Mouse (Mus musculus) intestine, postnatal 0 days (tissue): ENCODE measurements around the gene Kctd20. TPM values are rescaled to one million over a fixed set of nuclear protein-coding genes. Genes with fewer than 3 reads are reported as not detected.

Experiments
- ATAC-seq: fragments of 200-750 bp; cut with Nextera tagmentation; 2 replicates; pipeline ENCODE4 v1.8.0; 2017; ENCODE audit warnings: mild to moderate bottlenecking, moderate TSS enrichment, moderate library complexity
- H3K27ac ChIP-seq: fragments of 300-500 bp; sonication (generic); 2 replicates; pipeline ENCODE4 v1.5.1; 2014; ENCODE audit warnings: mild to moderate bottlenecking, low read depth, low read length, moderate library complexity
- H3K27me3 ChIP-seq: fragments of 300-500 bp; sonication (generic); replicated peaks from 2 replicates; pipeline ENCODE4 v1.6.1; 2014; ENCODE audit warnings: low read length, mixed read lengths; ENCODE audit not compliant: control insufficient read depth, insufficient read depth
- H3K36me3 ChIP-seq: fragments of 300-500 bp; sonication (generic); 2 replicates; pipeline ENCODE4 v1.6.1; 2014; ENCODE audit warnings: mild to moderate bottlenecking, moderate library complexity; ENCODE audit not compliant: control insufficient read depth, insufficient read depth
- H3K4me1 ChIP-seq: fragments of 300-500 bp; sonication (generic); replicated peaks from 2 replicates; pipeline ENCODE4 v1.6.1; 2014; ENCODE audit warnings: antibody characterized with exemption, low read length, mixed read lengths; ENCODE audit not compliant: control insufficient read depth, insufficient read depth
- H3K4me2 ChIP-seq: fragments of 300-500 bp; sonication (generic); replicated peaks from 2 replicates; pipeline ENCODE4 v1.6.1; 2014; ENCODE audit warnings: low read depth, mild to moderate bottlenecking, moderate library complexity
- H3K4me3 ChIP-seq: fragments of 300-500 bp; sonication (generic); 2 replicates; pipeline ENCODE4 v1.5.1; 2014; ENCODE audit warnings: low read depth, low read length
- H3K9ac ChIP-seq: fragments of 300-500 bp; sonication (generic); 2 replicates; pipeline ENCODE4 v1.6.1; 2014; ENCODE audit warnings: mild to moderate bottlenecking, low read depth, low read length
- H3K9me3 ChIP-seq: fragments of 300-500 bp; sonication (generic); 2 replicates; pipeline ENCODE4 v1.6.1; 2016; ENCODE audit warnings: mixed run types; ENCODE audit not compliant: control insufficient read depth
- CTCF ChIP-seq: sonication (generic); IDR thresholded peaks from 2 replicates; pipeline ENCODE4 v1.5.1; 2016; ENCODE audit warnings: low read depth, mild to moderate bottlenecking, control low read depth, antibody characterized with exemption, moderate library complexity
- WGBS: fragments of 180-500 bp; shearing (Covaris S2); extraction: QIAGEN DNeasy Blood & Tissue Kit; methylation state at CpG from one replicate; pipeline ENCODE4 v1.1.7; 2014; 5-methylcytosine and 5-hydroxymethylcytosine counted together
- polyA plus RNA-seq: library from polyadenylated mRNA; unstranded; fragments of >200 nt; fragmentation: Nextera tagmentation; extraction: Ambion mirVana; gene quantifications from 2 replicates; pipeline ENCODE4 v1.2.1, GENCODE M21; 2015

Gene Kctd20
- polyA plus RNA-seq, 1 experiment from 2014 or later, result 25.6 TPM

GRCm38 (mm10) chr17:28922096-28922495, 29.7 kb upstream of the Kctd20 start:
- Histone ChIP-seq H3K9ac (no peak overlapping the region), H3K27me3 (no peaks in the 10 kb centered on the region), H3K36me3 (no peaks in the 10 kb centered on the region), H3K4me3 (no peak overlapping the region), H3K4me2 (no peak overlapping the region), H3K27ac (no peak overlapping the region), H3K4me1 (peaks cover 6% of the 10 kb centered on the region; the same call in 1 of the 2 replicates), H3K9me3 (no peaks in the 10 kb centered on the region)
- WGBS, result 68% methylated on average over 6 of the region's 6 CpGs
- no peak for ATAC-seq
- no peak for TF ChIP-seq CTCF

GRCm38 (mm10) chr17:28924957-28925595, 26.7 kb upstream of the Kctd20 start:
- WGBS, result 82% methylated on average over 8 of the region's 8 CpGs
- Histone ChIP-seq H3K36me3 (no peaks in the 10 kb centered on the region), H3K9me3 (no peaks in the 10 kb centered on the region), H3K27ac (no peak overlapping the region), H3K27me3 (no peaks in the 10 kb centered on the region), H3K4me3 (no peak overlapping the region), H3K4me1 (peaks cover 6% of the 10 kb centered on the region; the same call in 1 of the 2 replicates), H3K9ac (no peak overlapping the region), H3K4me2 (no peak overlapping the region)
- TF ChIP-seq CTCF, result no peak
- ATAC-seq, result 0 out of 2 replicates have a peak, but pooled peaks have one; percentile 22

GRCm38 (mm10) chr17:28926380-28926779, 25.4 kb upstream of the Kctd20 start:
- no peaks in the 10 kb centered on the region for H3K36me3 ChIP-seq
- peaks cover 3% of the 10 kb centered on the region; the same call in 1 of the 2 replicates for H3K4me1 ChIP-seq
- H3K27me3 ChIP-seq, result no peaks in the 10 kb centered on the region
- no peak overlapping the region for H3K4me2 ChIP-seq
- no peak overlapping the region for H3K4me3 ChIP-seq
- ATAC-seq, result no peak
- no peaks in the 10 kb centered on the region for H3K9me3 ChIP-seq
- H3K27ac ChIP-seq, result no peak overlapping the region; the same call in 1 of the 2 replicates
- 25% methylated on average over 13 of the region's 13 CpGs for WGBS
- no peak overlapping the region for H3K9ac ChIP-seq
- TF ChIP-seq CTCF, result peak; percentile 95

- H3K36me3 ChIP-seq, result no peaks in the 10 kb centered on the region
- no peaks in the 10 kb centered on the region for H3K27me3 ChIP-seq
- ATAC-seq, result 0 out of 2 replicates have a peak, but pooled peaks have one; percentile 26
- peaks cover 3% of the 10 kb centered on the region; the same call in 1 of the 2 replicates for H3K4me1 ChIP-seq
- H3K27ac ChIP-seq, result no peak overlapping the region; the same call in 1 of the 2 replicates
- WGBS, result 43% methylated on average over 15 of the region's 15 CpGs
- H3K4me2 ChIP-seq, result no peak overlapping the region
- peak; percentile 88 for TF ChIP-seq CTCF
- no peak overlapping the region for H3K9ac ChIP-seq
- H3K9me3 ChIP-seq, result no peaks in the 10 kb centered on the region
- no peak overlapping the region for H3K4me3 ChIP-seq
These were observed 24.7 kb upstream of the Kctd20 start for GRCm38 (mm10) chr17:28926866-28927635.

GRCm38 (mm10) chr17:28928004-28928403, 23.7 kb upstream of the Kctd20 start:
- Histone ChIP-seq H3K27me3 (no peaks in the 10 kb centered on the region), H3K36me3 (no peaks in the 10 kb centered on the region), H3K4me2 (no peak overlapping the region), H3K27ac (no peak overlapping the region), H3K9me3 (no peaks in the 10 kb centered on the region), H3K9ac (no peak overlapping the region), H3K4me1 (no peaks in the 10 kb centered on the region; the same call in 1 of the 2 replicates), H3K4me3 (no peak overlapping the region)
- ATAC-seq, result no peak
- 65% methylated on average over 9 of the region's 9 CpGs for WGBS
- no peak for TF ChIP-seq CTCF

- 88% methylated on average over 4 of the region's 4 CpGs for WGBS
- H3K4me3 ChIP-seq, result no peak overlapping the region
- no peak for ATAC-seq
- no peak overlapping the region for H3K4me2 ChIP-seq
- no peaks in the 10 kb centered on the region for H3K27me3 ChIP-seq
- no peaks in the 10 kb centered on the region for H3K9me3 ChIP-seq
- H3K27ac ChIP-seq, result no peak overlapping the region
- H3K4me1 ChIP-seq, result no peaks in the 10 kb centered on the region; the same call in 1 of the 2 replicates
- H3K9ac ChIP-seq, result no peak overlapping the region
- no peak for TF ChIP-seq CTCF
- no peaks in the 10 kb centered on the region for H3K36me3 ChIP-seq
These were observed 22.4 kb upstream of the Kctd20 start for GRCm38 (mm10) chr17:28929369-28929768.
